Mouse (Mus musculus): Measurements from ENCODE around the gene Tmc4.
"Not testable (repeated sequence)": the region's sequence is repeated elsewhere in the genome, so short reads cannot be mapped to it uniquely, and the experiment has no call there.

GRCm38 (mm10) chr7:3705461-3705860 lies 28.1 kb upstream of the Tmc4 start:
- TF ChIP-seq CTCF (IDR thresholded peaks at IDR 0.05; ENCODE audit: extremely low read depth, insufficient read length, insufficient replicate concordance, low read depth, low read length); POLR2A (IDR thresholded peaks at IDR 0.05; ENCODE audit: low read depth, low read length): not testable (repeated sequence)

All from small intestine, adult 2 months (tissue).